Mouse (Mus musculus) T-helper 2 cell (primary cell): ENCODE data around the gene BC048562.

ENCODE experiments used
- in situ Hi-C: fragments of 300-600 bp; cut with MboI, MseI; formaldehyde crosslinking; loops from one replicate; pipeline ENCODE4 v1.15.1; 2025; ENCODE audit warnings: high pct_unique_total_duplicates

The BC048562 gene

GRCm38 (mm10) chr9:108436182-108436581, at the start of gene BC048562:
Gene BC048562 (plus strand): TSS chr9:108436482.
- in situ Hi-C loops = no loop called here

GRCm38 (mm10) chr9:108386816-108387215, 49.5 kb upstream of the BC048562 start:
- in situ Hi-C loops = loop anchor here (10.0 to 25.0 kb wide), 2 partner anchors 62 to 1800 kb away; no protein-coding TSS in a partner anchor

- in situ Hi-C loops = loop anchor here (10.0 to 25.0 kb wide), 2 partner anchors 64 to 1799 kb away; no protein-coding TSS in a partner anchor
These were observed 47.7 kb upstream of the BC048562 start for GRCm38 (mm10) chr9:108388601-108389000.

DNA sequence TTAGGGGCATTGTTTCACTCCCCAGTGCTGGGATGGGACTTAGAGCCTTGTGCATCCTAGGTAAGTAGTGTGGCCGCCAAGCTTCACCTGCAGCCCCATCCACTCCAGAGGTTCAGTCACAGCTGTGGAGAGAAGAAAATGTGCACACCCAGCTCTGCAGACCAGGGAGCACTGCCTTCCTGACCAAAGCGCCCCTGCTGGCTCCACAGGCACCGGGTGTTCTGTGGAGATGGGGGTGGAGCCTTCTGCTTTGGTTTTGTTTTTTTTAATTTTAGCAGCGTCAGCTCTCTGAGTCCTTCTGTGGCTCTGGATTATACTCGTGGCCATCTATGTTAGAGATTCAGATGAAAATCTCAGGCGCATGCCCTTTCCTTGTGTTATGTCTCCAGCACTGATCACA, 47.1 kb upstream of the BC048562 start:
- in situ Hi-C loops = loop anchor here (10.0 to 25.0 kb wide), 2 partner anchors 64 to 1798 kb away; no protein-coding TSS in a partner anchor

DNA sequence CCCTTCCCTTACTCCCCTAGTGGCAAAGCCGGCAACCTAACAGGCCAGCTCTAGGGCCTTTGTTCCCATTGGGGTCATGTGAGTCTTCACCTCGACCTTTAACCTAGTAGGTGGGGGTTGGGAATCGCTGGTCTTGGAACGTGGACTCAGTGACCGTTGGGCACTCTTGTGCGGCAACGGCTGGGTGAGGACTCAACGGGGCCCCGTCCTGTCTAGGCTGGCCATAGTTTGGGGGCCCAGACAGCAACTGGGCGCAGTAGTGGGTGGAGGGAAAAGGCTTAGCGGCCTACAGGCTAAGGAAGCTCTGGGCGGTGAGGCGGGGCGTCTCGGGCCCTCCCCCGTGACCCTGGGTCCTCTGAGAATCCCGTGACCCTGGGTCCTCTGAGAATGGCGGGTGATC, 43.6 kb upstream of the BC048562 start, which contains the start of gene 1700102P08Rik:
Gene 1700102P08Rik, plus strand, starts transcription at position 130 of the 400 bp plus-strand sequence.
- in situ Hi-C loops = loop anchor here (25.0 kb wide), 1 partner anchor 1795 kb away; no protein-coding TSS in a partner anchor

DNA sequence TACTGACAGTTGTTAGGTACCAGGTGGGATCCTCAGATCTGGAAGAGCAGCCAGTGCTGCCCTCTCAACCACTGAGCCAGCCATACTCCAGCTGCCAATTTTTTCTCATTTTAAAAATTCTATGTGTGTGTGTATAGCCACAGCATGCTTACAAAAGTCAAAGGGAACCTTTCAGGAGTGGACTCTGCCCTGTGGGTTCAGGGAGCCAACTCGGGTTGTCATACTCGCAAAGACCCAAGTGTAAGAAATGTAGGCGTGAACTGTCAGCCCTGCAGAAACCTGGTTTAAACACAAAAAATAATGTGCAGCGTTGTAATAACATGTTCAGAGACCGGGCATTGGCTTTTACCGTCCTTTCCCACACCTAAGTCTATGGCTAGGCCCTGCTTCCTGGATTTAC, 42.1 kb upstream of the BC048562 start:
- in situ Hi-C loops = loop anchor here (25.0 kb wide), 1 partner anchor 1793 kb away; no protein-coding TSS in a partner anchor

- in situ Hi-C loops = loop anchor here (25.0 kb wide), 1 partner anchor 1792 kb away; no protein-coding TSS in a partner anchor
These were observed 40.9 kb upstream of the BC048562 start for GRCm38 (mm10) chr9:108395427-108395826.

DNA sequence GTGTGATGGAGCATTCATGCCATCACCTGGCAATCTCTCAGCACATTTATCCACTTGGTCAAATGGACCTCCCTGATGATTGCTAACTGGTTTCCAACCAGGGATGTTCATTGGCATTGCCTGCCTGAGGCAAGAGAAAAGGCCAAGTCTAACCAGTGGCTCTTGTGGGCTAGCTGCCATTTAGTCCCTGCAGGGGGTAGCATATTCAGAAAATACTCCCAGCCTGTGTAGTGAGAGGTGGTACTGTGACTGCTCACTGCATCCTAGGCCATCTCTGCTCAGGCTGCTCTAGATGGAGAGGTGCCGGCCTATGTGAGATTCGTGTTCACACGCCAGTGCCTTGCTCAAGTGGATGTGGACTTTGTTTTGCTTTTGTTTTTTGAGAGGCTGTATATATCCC, 38.0 kb upstream of the BC048562 start:
- in situ Hi-C loops = loop anchor here (25.0 kb wide), 1 partner anchor 1789 kb away; no protein-coding TSS in a partner anchor

DNA sequence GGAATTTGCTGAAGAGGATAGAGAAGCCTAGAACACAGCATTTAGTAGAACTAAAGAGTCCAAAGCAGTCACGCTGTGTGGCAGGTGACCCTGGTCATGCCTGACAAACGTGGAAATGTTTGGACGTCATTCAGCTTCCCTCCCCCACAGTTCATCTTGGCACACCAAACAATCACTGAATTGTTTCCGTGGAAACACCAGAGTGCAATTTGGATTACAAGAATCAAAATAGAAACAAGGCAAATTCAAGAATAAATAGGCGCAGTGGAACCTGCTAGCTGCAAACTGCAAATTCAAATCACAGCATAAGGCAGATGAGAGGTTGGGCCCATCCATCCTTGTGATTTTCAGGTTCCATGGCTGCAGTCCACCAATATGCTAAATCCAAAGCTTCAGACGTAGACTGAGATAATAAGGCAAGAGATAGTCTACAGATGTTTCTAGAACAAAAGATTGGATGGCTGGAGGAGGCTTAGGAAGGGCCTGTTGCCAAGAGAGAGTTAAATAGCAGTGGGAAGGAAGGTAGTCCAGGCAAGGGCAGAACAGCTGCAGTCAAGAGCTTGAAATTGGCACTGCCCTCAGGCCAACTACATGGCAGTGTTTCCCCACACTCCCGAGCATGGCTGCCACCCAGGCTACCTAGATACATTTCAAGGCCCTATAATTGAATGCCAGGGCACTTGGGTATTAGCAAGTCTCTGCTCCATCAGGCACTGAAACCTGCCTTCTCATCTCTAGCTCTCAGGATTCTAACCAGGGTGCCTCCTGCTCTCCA, 34.9 kb upstream of the BC048562 start:
- in situ Hi-C loops = loop anchor here (25.0 kb wide), 1 partner anchor 561 kb away; the partner anchor contains the start of gene Col7a1

DNA sequence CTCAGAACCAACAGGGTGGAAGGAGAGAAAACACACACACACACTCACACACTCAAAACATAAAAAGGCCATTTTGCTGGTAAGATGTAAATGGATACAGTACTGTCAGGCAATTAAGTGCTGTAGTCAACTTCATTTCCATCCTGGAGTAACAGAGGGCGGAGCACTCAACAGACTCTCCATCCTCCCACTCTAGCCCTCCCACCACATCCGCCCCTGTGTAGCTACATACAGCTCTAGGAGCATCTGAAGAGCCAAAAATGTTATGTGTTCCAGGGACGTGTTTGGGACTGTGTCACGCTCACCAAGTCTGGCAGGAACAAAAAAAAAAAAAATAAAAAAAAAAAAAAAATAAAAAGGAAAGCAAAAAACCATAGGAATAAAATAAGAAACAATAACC, 33.2 kb upstream of the BC048562 start:
- in situ Hi-C loops = loop anchor here (25.0 kb wide), 1 partner anchor 559 kb away; the partner anchor contains the start of gene Col7a1

- in situ Hi-C loops = loop anchor here (25.0 kb wide), 1 partner anchor 558 kb away; the partner anchor contains the start of gene Col7a1
These were observed 31.8 kb upstream of the BC048562 start for GRCm38 (mm10) chr9:108404451-108404850.

GRCm38 (mm10) chr9:108409535-108409934, 26.7 kb upstream of the BC048562 start:
- in situ Hi-C loops = loop anchor here (25.0 kb wide), 1 partner anchor 553 kb away; the partner anchor contains the start of gene Col7a1

DNA sequence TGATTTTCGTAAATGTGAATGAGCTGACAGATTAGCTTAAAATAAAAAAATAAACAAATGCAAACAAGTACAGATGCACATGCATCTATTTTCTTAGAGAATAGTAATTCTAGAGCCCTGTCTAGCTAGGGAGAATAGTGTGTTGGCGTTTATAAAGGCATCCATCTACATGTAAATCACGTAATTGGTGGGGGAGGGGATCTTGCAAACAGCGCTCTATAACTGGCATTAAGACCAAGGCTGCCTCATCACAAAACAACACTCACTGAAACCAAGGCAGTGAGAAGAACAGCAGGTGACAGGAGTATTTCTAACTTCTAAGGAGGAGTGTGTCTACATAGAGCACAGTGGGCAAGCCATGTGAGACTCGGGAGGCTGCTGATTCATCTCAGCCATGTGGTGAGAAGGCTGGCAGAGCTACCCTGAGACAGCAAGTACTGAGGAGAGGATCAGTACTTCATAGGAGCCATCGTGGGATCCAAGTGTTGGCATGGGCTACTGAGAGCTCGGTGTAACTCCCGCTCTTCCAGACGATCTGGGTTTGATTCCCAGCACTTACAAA, 24.8 kb upstream of the BC048562 start:
- in situ Hi-C loops = loop anchor here (25.0 kb wide), 1 partner anchor 551 kb away; the partner anchor contains the start of gene Col7a1

DNA sequence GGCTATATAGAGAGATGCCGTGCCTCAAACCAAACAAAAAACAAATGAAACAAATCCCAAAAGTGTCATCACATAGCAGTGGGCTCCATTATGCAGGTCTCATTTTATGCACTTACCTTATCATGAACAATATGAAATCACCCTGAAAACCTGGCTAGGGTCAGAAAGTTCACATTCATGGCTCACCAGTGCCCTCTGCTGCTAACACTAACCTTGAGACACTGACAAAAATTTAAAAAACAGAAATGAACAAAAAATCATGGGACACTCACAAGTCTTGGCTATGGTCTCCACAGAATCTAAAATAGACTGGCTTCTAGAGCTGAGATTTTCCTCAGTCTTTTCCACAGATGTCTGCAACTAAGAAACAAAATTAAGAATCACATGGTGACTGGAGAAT, 24.1 kb upstream of the BC048562 start:
- in situ Hi-C loops = loop anchor here (25.0 kb wide), 1 partner anchor 550 kb away; the partner anchor contains the start of gene Col7a1

- in situ Hi-C loops = no loop called here
These were observed 7.9 kb upstream of the BC048562 start, which contains the start of gene Ccdc36 for GRCm38 (mm10) chr9:108428384-108428783. Gene Ccdc36 (minus strand): TSS chr9:108428484.

DNA sequence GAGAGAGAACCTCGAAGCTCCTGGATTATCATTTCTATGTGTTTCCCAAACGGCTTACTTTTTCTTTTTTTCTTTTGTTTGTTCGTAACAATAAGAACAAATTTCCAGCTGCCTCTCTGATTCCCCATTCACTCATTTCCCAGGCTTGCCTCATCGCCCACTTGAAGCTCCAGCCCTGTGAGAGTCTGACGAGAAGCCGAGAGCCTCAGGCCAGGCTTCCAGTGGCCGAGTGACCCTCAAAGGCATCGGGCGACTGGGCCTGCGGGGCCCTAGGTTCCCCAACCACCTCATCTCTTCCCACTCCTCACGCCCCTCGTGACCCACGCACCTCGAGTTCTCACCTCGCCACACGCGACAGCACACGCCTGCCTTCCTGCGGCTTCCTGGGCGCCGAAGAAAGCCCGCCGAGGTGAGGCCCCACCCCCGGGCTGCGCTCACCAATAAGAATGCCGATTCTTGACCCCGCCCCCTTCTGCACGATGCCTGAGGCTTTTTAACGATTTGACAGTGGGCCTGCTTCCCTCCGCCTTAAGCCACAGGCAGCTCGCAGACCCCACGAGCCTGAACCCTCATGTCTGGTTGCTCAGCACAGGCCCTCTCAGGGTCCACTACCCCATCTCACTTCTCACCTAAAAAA, 4.7 kb upstream of the BC048562 start:
- in situ Hi-C loops = no loop called here

DNA sequence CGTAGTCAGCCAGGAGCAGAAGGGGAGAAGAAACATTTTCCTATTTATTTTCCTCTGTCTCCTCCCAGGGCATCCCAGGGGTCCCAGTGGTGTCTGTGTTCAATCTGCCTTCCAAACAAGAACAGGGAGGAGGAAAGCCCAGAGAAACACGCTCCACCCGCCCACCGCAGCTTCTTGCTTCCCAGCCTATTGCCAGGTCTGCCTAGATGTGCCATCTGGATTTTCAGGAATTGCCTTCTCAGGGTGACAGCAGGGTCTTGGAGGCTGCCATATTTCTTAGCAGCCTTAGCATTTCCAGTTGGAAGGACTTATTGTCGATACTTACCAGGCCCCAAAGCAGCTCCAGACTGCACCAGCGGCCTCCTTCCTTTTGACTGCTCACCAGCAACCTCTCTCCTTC, 2.9 kb downstream of the BC048562 start:
- in situ Hi-C loops = no loop called here

DNA sequence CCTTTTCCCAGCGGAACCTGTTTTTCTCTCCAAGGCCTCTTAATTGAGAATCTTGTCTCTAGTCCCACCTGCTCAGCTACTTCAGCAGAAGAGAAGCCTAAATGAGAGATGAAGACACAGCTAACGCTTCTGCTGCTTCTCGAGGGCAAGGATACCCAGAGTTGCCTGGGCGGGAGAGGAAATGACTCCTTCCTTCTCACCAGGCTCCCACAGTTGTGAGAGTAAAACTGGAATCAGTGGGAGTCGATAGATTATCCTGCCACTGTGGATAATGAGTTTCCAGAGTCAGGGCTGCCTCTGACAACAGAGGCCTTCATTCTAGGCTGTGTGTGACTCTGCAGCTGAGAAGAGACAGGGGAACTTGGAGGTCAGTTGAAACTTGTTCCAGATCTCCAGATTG, 4.2 kb downstream of the BC048562 start:
- in situ Hi-C loops = no loop called here

GRCm38 (mm10) chr9:108441236-108441919, 5.1 kb downstream of the BC048562 start:
- in situ Hi-C loops = no loop called here

DNA sequence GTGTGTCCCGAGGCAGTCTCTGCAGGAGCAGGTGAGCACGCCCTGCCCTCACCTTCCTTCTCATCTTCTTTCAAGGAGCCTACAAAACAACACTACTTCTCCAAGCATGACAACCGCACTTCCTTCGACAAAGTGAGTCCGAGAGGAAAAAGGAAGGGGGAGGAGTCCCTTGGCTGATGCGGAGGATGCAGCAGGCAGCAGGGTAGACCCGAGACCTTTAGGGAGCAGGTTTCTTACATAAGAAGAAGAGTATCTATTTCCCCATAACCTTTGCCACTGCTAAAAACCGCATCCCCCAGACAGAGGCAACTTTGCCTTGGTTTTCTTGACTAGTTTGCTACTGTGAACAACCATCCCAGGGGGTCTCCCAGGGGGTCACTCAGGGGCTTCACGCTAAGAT, 8.8 kb downstream of the BC048562 start:
- in situ Hi-C loops = loop anchor here (5.0 kb wide), 1 partner anchor 42 kb away; no protein-coding TSS in a partner anchor

DNA sequence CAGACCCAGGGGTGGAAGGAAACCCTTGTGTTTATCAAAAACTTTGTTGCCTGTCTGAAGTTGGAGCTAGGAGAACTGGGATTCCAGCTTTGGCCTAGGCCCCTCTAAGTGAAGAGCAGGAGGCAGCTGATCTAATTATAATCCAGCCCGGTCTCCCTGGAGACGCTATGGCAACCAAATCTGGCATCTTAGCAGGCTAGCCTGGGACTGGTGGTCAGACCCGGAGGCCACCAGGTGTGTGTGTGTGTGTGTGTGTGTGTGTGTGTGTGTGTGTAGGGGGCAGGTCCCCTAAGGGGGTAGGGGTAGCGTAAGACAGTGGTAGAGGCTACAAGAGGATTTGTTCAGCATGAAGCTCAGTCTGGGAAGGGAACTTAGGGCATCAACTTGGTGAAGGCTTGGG, 13.6 kb downstream of the BC048562 start:
- in situ Hi-C loops = loop anchor here (5.0 kb wide), 1 partner anchor 37 kb away; no protein-coding TSS in a partner anchor
